Mouse (Mus musculus) lung, adult 2 months (tissue): Measurements from ENCODE around the gene Prkch.

Experiments
- CTCF ChIP-seq: fragments of 200-500 bp; IDR thresholded peaks from 2 replicates; pipeline ENCODE4 v1.5.1; 2011; ENCODE audit warnings: mild to moderate bottlenecking, low read length, control low read depth; ENCODE audit not compliant: insufficient read depth
- POLR2A ChIP-seq: fragments of 200-500 bp; IDR thresholded peaks from 2 replicates; pipeline ENCODE4 v1.6.1; 2011; ENCODE audit warnings: low read depth, mild to moderate bottlenecking, control low read depth, low read length, borderline replicate concordance; ENCODE audit errors: extremely low read depth

DNA sequence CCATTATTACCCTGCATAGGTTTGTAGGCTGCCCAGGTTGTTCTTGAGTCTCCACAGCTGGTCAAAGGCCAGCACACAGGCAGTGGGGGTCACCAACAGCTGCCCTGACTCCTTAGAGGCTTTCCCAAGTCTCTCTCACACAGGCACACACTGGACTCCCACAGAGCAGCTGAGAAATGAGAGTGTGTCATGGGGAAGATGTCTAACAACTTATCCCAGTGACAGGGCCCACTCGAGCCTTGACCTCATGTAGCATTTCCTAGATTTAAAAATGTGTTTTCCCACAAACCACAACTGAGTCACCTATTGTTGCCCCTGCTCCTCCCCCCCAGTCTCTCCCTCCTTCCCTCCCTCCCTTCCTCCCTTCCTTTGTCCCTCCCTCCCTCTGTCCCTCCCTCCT is 234.2 kb downstream of the Prkch start:
- TF ChIP-seq POLR2A (no peak), CTCF (no peak)
